Mouse (Mus musculus): ENCODE results near the gene 1700029P11Rik.
"Not testable (repeated sequence)": the region's sequence is repeated elsewhere in the genome, so short reads cannot be mapped to it uniquely, and the experiment has no call there.

1700029P11Rik gene

GRCm38 (mm10) chr15:81958906-81959305, 21.4 kb upstream of the 1700029P11Rik start:
- DNase-seq = no peak

- peak; percentile 99 for DNase-seq
Observed at GRCm38 (mm10) chr15:81960171-81961077, 19.9 kb upstream of the 1700029P11Rik start, which contains the start of gene Pmm1. Gene Pmm1 (minus strand): TSS chr15:81960930.

GRCm38 (mm10) chr15:81961078-81961451, 19.3 kb upstream of the 1700029P11Rik start:
- no peak for DNase-seq

GRCm38 (mm10) chr15:81964262-81964661, 16.1 kb upstream of the 1700029P11Rik start:
- DNase-seq = no peak

- DNase-seq = no peak
Observed at GRCm38 (mm10) chr15:81964980-81965545, 15.3 kb upstream of the 1700029P11Rik start.

GRCm38 (mm10) chr15:81966062-81966829, 14.1 kb upstream of the 1700029P11Rik start:
- no peak for DNase-seq

- DNase-seq = no peak
Observed at GRCm38 (mm10) chr15:81967821-81968220, 12.5 kb upstream of the 1700029P11Rik start.

GRCm38 (mm10) chr15:81968447-81968846, 11.9 kb upstream of the 1700029P11Rik start:
- no peak for DNase-seq

- no peak for DNase-seq
Observed at GRCm38 (mm10) chr15:81969173-81969572, 11.2 kb upstream of the 1700029P11Rik start.

GRCm38 (mm10) chr15:81969635-81970034, 10.7 kb upstream of the 1700029P11Rik start:
- DNase-seq = not testable (repeated sequence)

- not testable (repeated sequence) for DNase-seq
Observed at GRCm38 (mm10) chr15:81970498-81970897, 9.8 kb upstream of the 1700029P11Rik start.

- not testable (repeated sequence) for DNase-seq
Observed at GRCm38 (mm10) chr15:81975156-81975555, 5.2 kb upstream of the 1700029P11Rik start.

GRCm38 (mm10) chr15:81982173-81982572, 1.8 kb downstream of the 1700029P11Rik start:
- no peak for DNase-seq

- DNase-seq = no peak
Observed at GRCm38 (mm10) chr15:81985267-81986161, 5.2 kb downstream of the 1700029P11Rik start.

GRCm38 (mm10) chr15:81987646-81988045, 7.3 kb downstream of the 1700029P11Rik start, which contains the start of gene Xrcc6:
Gene Xrcc6 (plus strand): TSS chr15:81987835.
- no peak for DNase-seq

- peak; percentile 88 to 91 for DNase-seq
Observed at GRCm38 (mm10) chr15:81989371-81990062, 9.2 kb downstream of the 1700029P11Rik start.

GRCm38 (mm10) chr15:81990549-81990948, 10.2 kb downstream of the 1700029P11Rik start:
- DNase-seq = no peak

GRCm38 (mm10) chr15:81993992-81994391, 13.7 kb downstream of the 1700029P11Rik start:
- no peak for DNase-seq

- no peak for DNase-seq
Observed at GRCm38 (mm10) chr15:82004257-82004656, 23.9 kb downstream of the 1700029P11Rik start.

GRCm38 (mm10) chr15:82011947-82012346, 31.6 kb downstream of the 1700029P11Rik start:
- DNase-seq = no peak

- no peak for DNase-seq
Observed at GRCm38 (mm10) chr15:82014745-82015391, 34.5 kb downstream of the 1700029P11Rik start.

All from lung, postnatal 4 days (tissue).